Mouse (Mus musculus) small intestine, adult 2 months (tissue): ENCODE measurements around the gene Mad1l1.

Source experiments
- CTCF ChIP-seq: fragments of 200-500 bp; IDR thresholded peaks from 2 replicates; pipeline ENCODE4 v1.5.1; 2012; ENCODE audit warnings: low read depth, mild to moderate bottlenecking, control low read depth, inconsistent platforms, low read length, moderate library complexity, mixed read lengths; ENCODE audit not compliant: insufficient replicate concordance, insufficient read length; ENCODE audit errors: extremely low read depth
- POLR2A ChIP-seq: fragments of 200-500 bp; IDR thresholded peaks from 2 replicates; pipeline ENCODE4 v1.6.1; 2012; ENCODE audit warnings: low read depth, mild to moderate bottlenecking, control low read depth, inconsistent platforms, low read length, moderate library complexity

- no peak for TF ChIP-seq CTCF
- TF ChIP-seq POLR2A = no peak
Measured at GRCm38 (mm10) chr5:140055431-140055830, 265.9 kb downstream of the Mad1l1 start.
